Mouse (Mus musculus) forebrain, embryonic 16.5 days (tissue): ENCODE data around the gene Trpv3. TPM values are rescaled to one million over a fixed set of nuclear protein-coding genes. Genes with fewer than 3 reads are reported as not detected.

Source experiments
- ATAC-seq: fragments of 200-750 bp; cut with Nextera tagmentation; 2 replicates; pipeline ENCODE4 v1.8.0; 2017; ENCODE audit warnings: mild to moderate bottlenecking, moderate library complexity
- H3K27ac ChIP-seq: fragments of 300-500 bp; sonication (generic); 2 replicates; pipeline ENCODE4 v1.5.1; 2014; ENCODE audit warnings: low read length, control low read depth
- H3K27me3 ChIP-seq: fragments of 300-500 bp; sonication (generic); replicated peaks from 2 replicates; pipeline ENCODE4 v1.6.1; 2014; ENCODE audit warnings: low read length; ENCODE audit not compliant: control insufficient read depth, insufficient read depth
- H3K36me3 ChIP-seq: fragments of 300-500 bp; sonication (generic); 2 replicates; pipeline ENCODE4 v1.6.1; 2014; ENCODE audit not compliant: control insufficient read depth, insufficient read depth
- H3K4me1 ChIP-seq: fragments of 300-500 bp; sonication (generic); replicated peaks from 2 replicates; pipeline ENCODE4 v1.6.1; 2014; ENCODE audit warnings: low read length; ENCODE audit not compliant: control insufficient read depth, insufficient read depth
- H3K4me2 ChIP-seq: fragments of 300-500 bp; sonication (generic); 2 replicates; pipeline ENCODE4 v1.6.1; 2014; ENCODE audit warnings: mild to moderate bottlenecking, low read length, control low read depth
- H3K4me3 ChIP-seq: fragments of 300-500 bp; sonication (generic); replicated peaks from 2 replicates; pipeline ENCODE4 v1.5.1; 2014; ENCODE audit warnings: mild to moderate bottlenecking, low read length, control low read depth
- H3K9ac ChIP-seq: fragments of 300-500 bp; sonication (generic); replicated peaks from 2 replicates; pipeline ENCODE4 v1.6.1; 2014; ENCODE audit warnings: low read depth, low read length, control low read depth
- H3K9me3 ChIP-seq: fragments of 300-500 bp; sonication (generic); 2 replicates; pipeline ENCODE4 v1.6.1; 2016; ENCODE audit warnings: low read length; ENCODE audit not compliant: control insufficient read depth
- WGBS: fragments of 180-500 bp; shearing (Covaris S2); extraction: QIAGEN DNeasy Blood & Tissue Kit; methylation state at CpG from one replicate; pipeline ENCODE4 v1.1.7; 2014; 5-methylcytosine and 5-hydroxymethylcytosine counted together
- polyA plus RNA-seq: library from polyadenylated mRNA; unstranded; fragments of >200 nt; fragmentation: Nextera tagmentation; extraction: Ambion mirVana; gene quantifications from 2 replicates; pipeline ENCODE4 v1.2.1, GENCODE M21; 2015

Trpv3 gene
- polyA plus RNA-seq, 1 experiment from 2014 or later, result not detected

GRCm38 (mm10) chr11:73323906-73324830 lies 57.0 kb downstream of the Trpv3 start:
- no peaks in the 10 kb centered on the region for H3K4me1 ChIP-seq
- H3K4me2 ChIP-seq, result no peak overlapping the region
- H3K27me3 ChIP-seq, result no peaks in the 10 kb centered on the region
- ATAC-seq, result no peak
- WGBS, result 77% methylated on average over 9 of the region's 9 CpGs
- H3K4me3 ChIP-seq, result no peak overlapping the region
- no peaks in the 10 kb centered on the region for H3K9me3 ChIP-seq
- no peaks in the 10 kb centered on the region for H3K36me3 ChIP-seq
- H3K27ac ChIP-seq, result no peak overlapping the region
- no peak overlapping the region for H3K9ac ChIP-seq

- ATAC-seq, result no peak
- WGBS, result 72% methylated on average over 12 of the region's 12 CpGs
- Histone ChIP-seq H3K4me1 (no peaks in the 10 kb centered on the region), H3K27me3 (no peaks in the 10 kb centered on the region), H3K27ac (no peak overlapping the region), H3K9me3 (no peaks in the 10 kb centered on the region), H3K36me3 (no peaks in the 10 kb centered on the region), H3K9ac (no peak overlapping the region), H3K4me2 (no peak overlapping the region), H3K4me3 (no peak overlapping the region)
These were observed 59.3 kb downstream of the Trpv3 start for GRCm38 (mm10) chr11:73326485-73326886.

- no peak overlapping the region for H3K4me2 ChIP-seq
- H3K9me3 ChIP-seq, result no peaks in the 10 kb centered on the region
- H3K4me1 ChIP-seq, result no peaks in the 10 kb centered on the region
- H3K27ac ChIP-seq, result no peak overlapping the region
- no peak overlapping the region for H3K9ac ChIP-seq
- H3K27me3 ChIP-seq, result no peaks in the 10 kb centered on the region
- H3K36me3 ChIP-seq, result no peaks in the 10 kb centered on the region
- no peak overlapping the region for H3K4me3 ChIP-seq
- no peak for ATAC-seq
- 67% methylated on average over 4 of the region's 4 CpGs for WGBS
These were observed 60.2 kb downstream of the Trpv3 start for GRCm38 (mm10) chr11:73327361-73327760.

GRCm38 (mm10) chr11:73329442-73329841 lies 62.3 kb downstream of the Trpv3 start, which contains the start of the genes Aspa, Gm49340 and Spata22:
Aspa (minus strand) TSS chr11:73329596.
Gm49340 (plus strand) TSS chr11:73329741.
Spata22 (plus strand) TSS chr11:73329741.
- H3K9me3 ChIP-seq, result no peaks in the 10 kb centered on the region
- H3K4me2 ChIP-seq, result no peak within 1 kb of the TSS
- H3K4me1 ChIP-seq, result no peaks in the 10 kb centered on the region
- H3K9ac ChIP-seq, result no peak within 1 kb of the TSS
- no peaks in the 10 kb centered on the region for H3K36me3 ChIP-seq
- 84% methylated on average over 27 of the region's 27 CpGs for WGBS
- H3K4me3 ChIP-seq, result no peak within 1 kb of the TSS
- no peaks in the 10 kb centered on the region for H3K27me3 ChIP-seq
- ATAC-seq, result no peak
- H3K27ac ChIP-seq, result no peak within 1 kb of the TSS

GRCm38 (mm10) chr11:73333357-73333756 lies 66.2 kb downstream of the Trpv3 start:
- no peak for ATAC-seq
- no peak overlapping the region for H3K4me2 ChIP-seq
- no peaks in the 10 kb centered on the region for H3K4me1 ChIP-seq
- 65% methylated on average over 2 of the region's 2 CpGs for WGBS
- no peak overlapping the region for H3K9ac ChIP-seq
- no peaks in the 10 kb centered on the region for H3K36me3 ChIP-seq
- no peaks in the 10 kb centered on the region for H3K27me3 ChIP-seq
- no peak overlapping the region for H3K4me3 ChIP-seq
- no peak overlapping the region for H3K27ac ChIP-seq
- no peaks in the 10 kb centered on the region for H3K9me3 ChIP-seq

GRCm38 (mm10) chr11:73336919-73337318 lies 69.7 kb downstream of the Trpv3 start:
- Histone ChIP-seq H3K9me3 (no peaks in the 10 kb centered on the region), H3K4me2 (no peak overlapping the region), H3K9ac (no peak overlapping the region), H3K27ac (no peak overlapping the region), H3K4me1 (no peaks in the 10 kb centered on the region), H3K36me3 (no peaks in the 10 kb centered on the region), H3K4me3 (no peak overlapping the region), H3K27me3 (no peaks in the 10 kb centered on the region)
- ATAC-seq, result no peak
- WGBS, result 83% methylated on average over 4 of the region's 4 CpGs

Other genes with a start within 250 kb of the Trpv3 start
- gene Camkk1, start 248.4 kb upstream of the Trpv3 start, polyA plus RNA-seq, result 22.5 and 27.7 TPM in 2 replicates
- gene Ncbp3, start 219.6 kb upstream of the Trpv3 start, polyA plus RNA-seq, result 9.6 and 11.1 TPM in 2 replicates
- 0.14 and 0.22 TPM in 2 replicates for gene Itgae, start 176.8 kb upstream of the Trpv3 start, polyA plus RNA-seq
- gene Haspin, start 129.1 kb upstream of the Trpv3 start, polyA plus RNA-seq, result 5.8 and 6.3 TPM in 2 replicates
- gene P2rx5, start 107.0 kb upstream of the Trpv3 start, polyA plus RNA-seq, result 1.1 and 1.3 TPM in 2 replicates
- 119 and 127 TPM in 2 replicates for gene Emc6, start 90.4 kb upstream of the Trpv3 start, polyA plus RNA-seq
- 166 and 182 TPM in 2 replicates for gene Tax1bp3, start 90.3 kb upstream of the Trpv3 start, polyA plus RNA-seq
- gene Ctns, start 68.3 kb upstream of the Trpv3 start, polyA plus RNA-seq, result 20.6 and 21.5 TPM in 2 replicates
- 1.3 and 1.8 TPM in 2 replicates for gene Shpk, start 67.9 kb upstream of the Trpv3 start, polyA plus RNA-seq
- not detected in 2 replicates for gene Trpv1, start 33.1 kb upstream of the Trpv3 start, polyA plus RNA-seq
- gene Aspa, start 62.2 kb downstream of the Trpv3 start, polyA plus RNA-seq, result 0.77 and 1.3 TPM in 2 replicates
- not detected in 2 replicates for gene Gm49340, start 62.4 kb downstream of the Trpv3 start, polyA plus RNA-seq
- gene Spata22, start 62.4 kb downstream of the Trpv3 start, polyA plus RNA-seq, result not detected in 2 replicates
- gene Olfr20, start 83.4 kb downstream of the Trpv3 start, polyA plus RNA-seq, result not detected in 2 replicates
- gene Olfr376, start 103.9 kb downstream of the Trpv3 start, polyA plus RNA-seq, result not detected in 2 replicates
- gene Olfr1, start 132.2 kb downstream of the Trpv3 start, polyA plus RNA-seq, result not detected in 2 replicates
- not detected in 2 replicates for gene Olfr378, start 161.1 kb downstream of the Trpv3 start, polyA plus RNA-seq
- gene Olfr380, start 190.1 kb downstream of the Trpv3 start, polyA plus RNA-seq, result not detected in 2 replicates
- gene Olfr381, start 224.2 kb downstream of the Trpv3 start, polyA plus RNA-seq, result not detected in 2 replicates
- gene Olfr382, start 249.8 kb downstream of the Trpv3 start, polyA plus RNA-seq, result not detected in 2 replicates